Mouse (Mus musculus) thymus, adult 18-20 months (tissue): ENCODE data around the gene Fam20c.

ENCODE experiments used
- DNase-seq, 2 experiments: peaks; one replicate each; pipeline ENCODE4 v3.0.0; 2022; ENCODE audit warnings: mixed read lengths in 2 of 2

The Fam20c gene

GRCm38 (mm10) chr5:138820717-138821332, 66.5 kb downstream of the Fam20c start:
- no peak for DNase-seq

GRCm38 (mm10) chr5:138825090-138825489, 70.8 kb downstream of the Fam20c start:
- no peak for DNase-seq

GRCm38 (mm10) chr5:138833406-138833805, 79.1 kb downstream of the Fam20c start:
- no peak for DNase-seq

GRCm38 (mm10) chr5:138834910-138835309, 80.6 kb downstream of the Fam20c start:
- no peak for DNase-seq

GRCm38 (mm10) chr5:138840981-138841380, 86.7 kb downstream of the Fam20c start:
- no peak for DNase-seq

GRCm38 (mm10) chr5:138843168-138843824, 89.0 kb downstream of the Fam20c start:
- DNase-seq: no peak

- no peak for DNase-seq
These were observed 92.2 kb downstream of the Fam20c start for GRCm38 (mm10) chr5:138846506-138846905.

GRCm38 (mm10) chr5:138848102-138848501, 93.8 kb downstream of the Fam20c start:
- peak; percentile 50 to 60 for DNase-seq

GRCm38 (mm10) chr5:138849682-138850461, 95.6 kb downstream of the Fam20c start:
- no peak for DNase-seq

- no peak for DNase-seq
These were observed 96.1 kb downstream of the Fam20c start for GRCm38 (mm10) chr5:138850462-138850844.

- no peak for DNase-seq
These were observed 97.0 kb downstream of the Fam20c start for GRCm38 (mm10) chr5:138851296-138851780.

GRCm38 (mm10) chr5:138852151-138852550, 97.8 kb downstream of the Fam20c start:
- no peak for DNase-seq

GRCm38 (mm10) chr5:138853349-138853748, 99.0 kb downstream of the Fam20c start:
- no peak for DNase-seq

- DNase-seq: peak in 1 of 2 experiments; percentile 14
These were observed 102.8 kb downstream of the Fam20c start for GRCm38 (mm10) chr5:138857010-138857617.

GRCm38 (mm10) chr5:138857811-138858251, 103.5 kb downstream of the Fam20c start:
- DNase-seq: no peak
